Mouse (Mus musculus) spleen, postnatal 4 days (tissue): ENCODE measurements around the gene Foxe3.
"Not testable (repeated sequence)": the region's sequence is repeated elsewhere in the genome, so short reads cannot be mapped to it uniquely, and the experiment has no call there.

Experiments
- DNase-seq, 2 experiments: peaks; one replicate each; pipeline ENCODE4 v3.0.0; 2022; ENCODE audit warnings: low spot score in 2 of 2

The Foxe3 gene

GRCm38 (mm10) chr4:114925917-114926312 lies at the start of gene Foxe3:
TSS of gene Foxe3 (minus strand) at chr4:114926013.
- DNase-seq, result no peak

GRCm38 (mm10) chr4:114973229-114973740 lies 47.5 kb upstream of the Foxe3 start:
- no peak for DNase-seq

GRCm38 (mm10) chr4:114970736-114971135 lies 44.9 kb upstream of the Foxe3 start:
- DNase-seq, result no peak

- DNase-seq, result not testable (repeated sequence)
Measured at GRCm38 (mm10) chr4:114960881-114961280, 35.1 kb upstream of the Foxe3 start.

GRCm38 (mm10) chr4:114959533-114959932 lies 33.7 kb upstream of the Foxe3 start:
- DNase-seq, result no peak

- no peak for DNase-seq
Measured at GRCm38 (mm10) chr4:114958786-114959185, 33.0 kb upstream of the Foxe3 start.

- no peak for DNase-seq
Measured at GRCm38 (mm10) chr4:114958231-114958630, 32.4 kb upstream of the Foxe3 start.

GRCm38 (mm10) chr4:114957403-114957802 lies 31.6 kb upstream of the Foxe3 start:
- no peak for DNase-seq

- DNase-seq, result peak in 1 of 2 experiments; percentile 55
Measured at GRCm38 (mm10) chr4:114953172-114953571, 27.4 kb upstream of the Foxe3 start.

GRCm38 (mm10) chr4:114947852-114948481 lies 22.2 kb upstream of the Foxe3 start:
- DNase-seq, result no peak

- peak; percentile 63 to 84 for DNase-seq
Measured at GRCm38 (mm10) chr4:114947395-114947794, 21.6 kb upstream of the Foxe3 start.

- no peak for DNase-seq
Measured at GRCm38 (mm10) chr4:114946416-114946815, 20.6 kb upstream of the Foxe3 start.

GRCm38 (mm10) chr4:114945021-114945420 lies 19.2 kb upstream of the Foxe3 start:
- DNase-seq, result peak in 1 of 2 experiments; percentile 47

GRCm38 (mm10) chr4:114942583-114942982 lies 16.8 kb upstream of the Foxe3 start:
- DNase-seq, result no peak

- DNase-seq, result no peak
Measured at GRCm38 (mm10) chr4:114942112-114942511, 16.3 kb upstream of the Foxe3 start.

GRCm38 (mm10) chr4:114941311-114941710 lies 15.5 kb upstream of the Foxe3 start:
- DNase-seq, result no peak

- DNase-seq, result no peak
Measured at GRCm38 (mm10) chr4:114938248-114938647, 12.4 kb upstream of the Foxe3 start.

GRCm38 (mm10) chr4:114937459-114938047 lies 11.7 kb upstream of the Foxe3 start:
- DNase-seq, result no peak

- no peak for DNase-seq
Measured at GRCm38 (mm10) chr4:114934188-114934587, 8.4 kb upstream of the Foxe3 start.

GRCm38 (mm10) chr4:114932747-114933146 lies 6.9 kb upstream of the Foxe3 start:
- no peak for DNase-seq

- DNase-seq, result no peak
Measured at GRCm38 (mm10) chr4:114929155-114929554, 3.3 kb upstream of the Foxe3 start.

- DNase-seq, result no peak
Measured at GRCm38 (mm10) chr4:114924971-114925916, 569 bp downstream of the Foxe3 start.
